Mouse (Mus musculus): ENCODE results near the gene Gm43064.

GRCm38 (mm10) chr3:103809799-103810150 lies 402 bp downstream of the Gm43064 start:
- TF ChIP-seq CTCF (IDR thresholded peaks at IDR 0.05) (no peak), EP300 (IDR thresholded peaks at IDR 0.05) (no peak)
